Mouse (Mus musculus) limb, embryonic 14.5 days (tissue): Measurements from ENCODE around the gene Tmc8. TPM values are rescaled to one million over a fixed set of nuclear protein-coding genes. Genes with fewer than 3 reads are reported as not detected.

ENCODE experiments used
- ATAC-seq: fragments of 200-750 bp; cut with Nextera tagmentation; 2 replicates; pipeline ENCODE4 v1.8.0; 2017; ENCODE audit warnings: low read depth, moderate number of reproducible peaks, moderate TSS enrichment; ENCODE audit not compliant: low FRiP score
- DNase-seq: peaks from one replicate; pipeline ENCODE4 v3.0.0-alpha.2; 2015; ENCODE audit warnings: low spot score
- H3K27ac ChIP-seq: fragments of 300-500 bp; sonication (generic); replicated peaks from 2 replicates; pipeline ENCODE4 v1.5.1; 2014; ENCODE audit warnings: low read depth, mild to moderate bottlenecking, low read length, moderate library complexity, mixed read lengths
- H3K27me3 ChIP-seq: fragments of 300-500 bp; sonication (generic); 2 replicates; pipeline ENCODE4 v1.6.1; 2014; ENCODE audit warnings: low read length, mixed read lengths; ENCODE audit not compliant: control insufficient read depth, insufficient read depth
- H3K36me3 ChIP-seq: fragments of 300-500 bp; sonication (generic); 2 replicates; pipeline ENCODE4 v1.6.1; 2014; ENCODE audit warnings: mild to moderate bottlenecking, low read length, moderate library complexity, mixed read lengths; ENCODE audit not compliant: control insufficient read depth, insufficient read depth
- H3K4me1 ChIP-seq: fragments of 300-500 bp; sonication (generic); 2 replicates; pipeline ENCODE4 v1.6.1; 2014; ENCODE audit warnings: antibody characterized with exemption, low read length, mixed read lengths; ENCODE audit not compliant: control insufficient read depth, insufficient read depth
- H3K4me2 ChIP-seq: fragments of 300-500 bp; sonication (generic); replicated peaks from 2 replicates; pipeline ENCODE4 v1.6.1; 2014; ENCODE audit warnings: low read depth, mild to moderate bottlenecking, low read length, moderate library complexity; ENCODE audit not compliant: severe bottlenecking
- H3K4me3 ChIP-seq: fragments of 300-500 bp; sonication (generic); replicated peaks from 2 replicates; pipeline ENCODE4 v1.5.1; 2014; ENCODE audit warnings: low read length
- H3K9ac ChIP-seq: fragments of 300-500 bp; sonication (generic); 2 replicates; pipeline ENCODE4 v1.6.1; 2014; ENCODE audit warnings: mild to moderate bottlenecking, low read depth, low read length, moderate library complexity; ENCODE audit not compliant: severe bottlenecking
- H3K9me3 ChIP-seq: fragments of 300-500 bp; sonication (generic); 2 replicates; pipeline ENCODE4 v1.6.1; 2016; ENCODE audit warnings: low read length; ENCODE audit not compliant: control insufficient read depth
- POLR2A ChIP-seq: fragments of 200-500 bp; IDR thresholded peaks from 2 replicates; pipeline ENCODE4 v1.8.0; 2012; ENCODE audit warnings: inconsistent platforms, mild to moderate bottlenecking, moderate library complexity, borderline replicate concordance; ENCODE audit not compliant: insufficient read depth, insufficient read length; ENCODE audit errors: extremely low read depth
- WGBS: fragments of 180-500 bp; shearing (Covaris S2); extraction: QIAGEN DNeasy Blood & Tissue Kit; methylation state at CpG from one replicate; pipeline ENCODE4 v1.1.7; 2014; 5-methylcytosine and 5-hydroxymethylcytosine counted together
- polyA plus RNA-seq, 2 experiments: library from polyadenylated mRNA; depleted of rRNA in 1 of 2; stranded (reverse) in 1 of 2; unstranded in 1 of 2; fragments of >200 nt; fragmentation: Nextera tagmentation in 1 of 2; extraction: Ambion mirVana in 1 of 2; gene quantifications; 2 replicates each; pipeline versions ENCODE4 v1.2.1 to v1.2.3; 2012 to 2014

Tmc8 gene
- polyA plus RNA-seq, 2 experiments: 1.1 to 3.1 TPM

DNA sequence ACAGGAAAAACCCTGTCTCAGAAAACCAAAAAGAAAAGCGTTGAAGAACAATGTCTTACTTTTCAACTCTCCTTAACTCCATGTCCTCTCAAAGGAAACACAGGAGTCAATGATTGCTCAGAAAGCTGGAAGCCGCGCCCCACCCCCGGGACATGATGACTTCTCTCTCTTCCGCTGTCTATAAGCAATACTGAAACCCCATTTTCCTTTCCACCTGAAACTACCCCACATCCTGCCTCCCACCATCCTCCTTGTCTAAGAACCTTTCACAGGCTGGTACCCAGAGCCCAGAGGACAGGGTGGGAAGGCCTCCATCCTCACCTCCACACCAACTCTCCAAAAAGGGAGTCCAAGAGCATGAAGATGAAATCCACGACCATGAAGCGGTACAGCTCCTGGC, 9.5 kb upstream of the Tmc8 start:
- Histone ChIP-seq H3K4me3 (no peak overlapping the region), H3K9ac (no peak overlapping the region), H3K27me3 (no peaks in the 10 kb centered on the region), H3K4me1 (no peaks in the 10 kb centered on the region), H3K9me3 (no peaks in the 10 kb centered on the region), H3K36me3 (peaks cover 28% of the 10 kb centered on the region), H3K27ac (no peak overlapping the region), H3K4me2 (no peak overlapping the region)
- TF ChIP-seq POLR2A: no peak
- DNase-seq: no peak
- WGBS: 93% methylated on average over 7 of the region's 7 CpGs
- ATAC-seq: no peak

DNA sequence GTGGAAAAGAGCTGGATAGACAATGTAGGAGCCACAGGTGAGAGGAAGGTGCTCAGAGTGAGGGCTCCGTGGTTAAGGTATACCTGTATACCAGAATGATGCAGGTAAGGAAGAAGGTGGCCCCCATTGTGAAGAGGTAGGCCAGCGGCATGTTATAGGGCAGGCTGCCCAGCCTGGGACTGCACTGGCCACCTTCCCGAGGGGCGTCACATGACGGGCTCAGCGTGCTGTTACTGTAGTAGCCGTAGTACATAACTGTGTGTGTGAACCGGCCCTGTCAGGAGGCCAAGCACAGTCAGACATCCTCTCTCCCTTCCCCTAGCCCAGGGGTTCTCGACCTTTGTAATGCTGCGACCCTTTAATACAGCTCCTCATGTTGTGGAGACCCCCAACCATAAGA, 7.0 kb upstream of the Tmc8 start:
- H3K4me2 ChIP-seq: no peak overlapping the region
- no peak overlapping the region for H3K9ac ChIP-seq
- WGBS: 89% methylated on average over 10 of the region's 10 CpGs
- no peak for TF ChIP-seq POLR2A
- peaks cover 36% of the 10 kb centered on the region for H3K36me3 ChIP-seq
- DNase-seq (no peak), ATAC-seq (no peak)
- peaks cover 13% of the 10 kb centered on the region for H3K4me1 ChIP-seq
- no peaks in the 10 kb centered on the region for H3K27me3 ChIP-seq
- H3K27ac ChIP-seq: no peak overlapping the region
- no peaks in the 10 kb centered on the region for H3K9me3 ChIP-seq
- H3K4me3 ChIP-seq: no peak overlapping the region

DNA sequence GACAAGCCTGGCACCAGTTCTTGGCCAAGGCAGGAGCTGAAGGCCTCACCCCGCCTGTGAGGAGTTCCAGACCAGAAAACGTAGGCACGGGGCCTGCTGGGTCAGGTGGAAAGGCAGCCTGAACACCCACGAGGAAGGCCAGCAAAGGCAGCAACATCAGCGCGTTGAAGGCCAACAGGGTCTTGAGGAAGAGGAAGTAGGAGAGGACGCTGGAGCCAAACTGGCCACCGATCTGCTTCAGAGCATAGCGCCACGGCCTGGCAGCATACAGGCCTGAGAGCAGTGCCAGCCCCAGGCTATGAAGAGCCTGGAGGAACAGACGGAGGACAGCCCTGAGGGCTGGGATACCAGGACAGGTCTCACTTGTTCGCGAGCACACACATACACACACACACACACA, 6.3 kb upstream of the Tmc8 start:
- WGBS: 83% methylated on average over 8 of the region's 13 CpGs
- no peak overlapping the region for H3K9ac ChIP-seq
- H3K9me3 ChIP-seq: no peaks in the 10 kb centered on the region

DNA sequence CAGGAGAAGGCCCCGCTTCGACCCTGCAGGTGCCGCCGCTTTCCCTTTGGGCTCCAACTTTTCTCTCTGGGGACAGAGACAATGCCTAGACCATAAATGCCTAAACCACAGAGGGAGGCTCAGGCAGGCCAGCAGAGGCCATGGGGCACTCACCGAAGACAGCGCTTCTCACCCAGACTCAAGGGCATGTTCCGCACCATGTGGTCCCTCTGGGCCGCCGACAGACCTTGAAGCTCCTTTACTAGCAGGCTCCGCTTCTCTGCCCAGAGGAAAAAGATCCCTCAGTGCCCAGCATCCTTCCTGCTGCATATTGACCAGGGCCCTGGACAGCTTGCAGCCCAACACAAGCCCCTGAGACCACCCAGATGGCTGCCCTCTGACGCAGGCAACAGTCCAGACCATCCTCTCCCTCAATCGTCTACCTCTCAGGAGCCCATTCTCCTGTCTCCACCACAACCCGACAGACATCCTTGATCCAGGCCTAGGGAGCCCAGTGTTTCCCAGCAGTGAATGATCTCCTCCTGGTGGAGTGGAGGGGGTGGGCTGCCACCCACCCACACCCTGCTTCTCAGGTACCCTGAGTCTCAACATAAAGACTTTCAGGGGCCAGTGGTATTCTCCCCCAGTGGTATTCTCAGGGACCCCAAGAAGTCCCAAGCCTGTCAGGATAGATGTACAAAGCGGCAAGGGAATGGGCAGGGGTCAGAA, 5.6 kb upstream of the Tmc8 start:
- ATAC-seq: no peak
- Histone ChIP-seq H3K9me3 (no peaks in the 10 kb centered on the region), H3K36me3 (peaks cover 30% of the 10 kb centered on the region)

More for the DNA sequence above, 6.3 kb upstream of the Tmc8 start:
- no peak overlapping the region for H3K4me2 ChIP-seq
- H3K27ac ChIP-seq: no peak overlapping the region
- peaks cover 17% of the 10 kb centered on the region for H3K4me1 ChIP-seq
- ATAC-seq (no peak), DNase-seq (no peak)
- H3K36me3 ChIP-seq: peaks cover 32% of the 10 kb centered on the region
- no peak overlapping the region for H3K4me3 ChIP-seq
- no peak for TF ChIP-seq POLR2A
- no peaks in the 10 kb centered on the region for H3K27me3 ChIP-seq

DNA sequence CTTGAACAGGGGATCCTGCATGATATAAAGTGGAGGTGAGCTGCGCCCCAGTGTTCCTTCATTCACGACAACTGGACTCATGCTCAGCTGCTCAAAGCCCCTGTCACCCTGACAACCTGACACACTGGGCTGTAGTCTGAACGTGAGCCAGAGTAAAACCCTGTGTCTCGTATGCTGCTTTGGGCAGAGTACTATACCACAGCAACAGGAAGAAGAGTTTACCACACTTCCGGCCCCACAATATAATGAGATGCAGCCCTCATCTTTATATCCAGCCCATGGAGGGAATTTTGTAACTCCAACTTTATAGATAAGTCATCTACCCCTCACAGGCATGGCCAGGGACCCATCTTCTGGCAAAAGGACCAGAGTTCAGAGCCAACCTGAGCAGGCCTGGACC, 4.8 kb upstream of the Tmc8 start:
- Histone ChIP-seq H3K4me1 (peaks cover 25% of the 10 kb centered on the region), H3K4me2 (no peak overlapping the region), H3K9me3 (no peaks in the 10 kb centered on the region), H3K36me3 (peaks cover 26% of the 10 kb centered on the region), H3K4me3 (no peak overlapping the region), H3K9ac (no peak overlapping the region), H3K27me3 (no peaks in the 10 kb centered on the region), H3K27ac (no peak overlapping the region)
- TF ChIP-seq POLR2A: no peak
- 84% methylated on average over 5 of the region's 5 CpGs for WGBS
- DNase-seq (no peak), ATAC-seq (no peak)

More for the DNA sequence above, 5.6 kb upstream of the Tmc8 start:
- H3K4me2 ChIP-seq: no peak overlapping the region
- WGBS: 84% methylated on average over 14 of the region's 14 CpGs
- no peak overlapping the region for H3K4me3 ChIP-seq
- H3K9ac ChIP-seq: no peak overlapping the region
- no peak for DNase-seq
- peaks cover 24% of the 10 kb centered on the region for H3K4me1 ChIP-seq
- no peak overlapping the region for H3K27ac ChIP-seq
- no peaks in the 10 kb centered on the region for H3K27me3 ChIP-seq
- no peak for TF ChIP-seq POLR2A
